Mouse (Mus musculus): Measurements from ENCODE around the gene Lrrc74b.

- TF ChIP-seq CTCF (IDR thresholded peaks at IDR 0.05; ENCODE audit: low read depth, low read length) = no peak
- TF ChIP-seq GATA1 (IDR thresholded peaks at IDR 0.05; ENCODE audit: borderline replicate concordance, low read length) = no peak
Measured at GRCm38 (mm10) chr16:17536584-17536983, 24.5 kb downstream of the Lrrc74b start.
